Mouse (Mus musculus): ENCODE measurements around the gene Rubcn.
A peak's percentile ranks its signal among the peaks of the same experiment; 100 is the strongest.
"Not testable (repeated sequence)": the region's sequence is repeated elsewhere in the genome, so short reads cannot be mapped to it uniquely, and the experiment has no call there.

Rubcn gene

DNA sequence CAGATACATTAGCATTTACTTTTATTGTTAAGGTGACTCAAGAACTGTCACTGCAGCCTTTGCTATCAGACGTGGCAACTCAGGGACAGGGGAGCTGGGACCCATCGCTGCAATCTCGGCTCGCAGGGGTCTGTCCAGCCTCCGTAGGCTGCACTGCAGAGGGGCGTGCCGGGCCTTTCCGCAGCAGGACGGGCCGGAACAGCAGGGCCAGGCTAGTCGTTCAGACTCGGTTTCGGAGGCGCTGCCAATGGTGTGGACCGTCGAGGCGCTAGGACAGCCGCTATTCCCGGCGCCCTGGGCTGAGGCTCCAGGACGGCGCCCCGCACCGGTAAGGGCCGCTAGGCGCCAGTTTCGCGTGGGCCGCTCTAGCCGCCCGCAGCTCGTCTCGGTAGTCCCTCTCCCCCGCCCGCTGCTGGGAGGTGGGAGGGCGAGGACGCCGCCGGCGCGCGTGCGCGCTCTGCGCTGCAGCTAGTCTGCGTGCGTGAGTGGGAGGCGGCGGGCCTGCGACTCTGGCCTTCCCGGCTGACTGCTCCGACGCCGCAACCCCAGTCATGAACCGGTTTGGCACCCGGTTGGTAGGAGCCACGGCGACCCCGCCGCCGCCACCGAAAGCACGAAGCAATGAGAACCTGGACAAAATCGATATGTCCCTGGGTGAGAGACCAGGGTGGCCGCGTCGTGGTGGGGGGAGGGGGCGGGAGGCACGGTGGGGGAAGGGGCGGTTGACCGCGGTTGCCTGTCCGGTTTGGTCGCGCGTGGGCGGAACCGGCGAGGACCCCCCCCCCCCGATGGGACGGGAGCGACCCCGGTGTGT is at the start of gene Rubcn, which contains the start of gene Fyttd1:
Gene Rubcn, minus strand, starts transcription at position 424 of the 814 bp plus-strand sequence.
Gene Fyttd1, plus strand, starts transcription at position 158 of the 814 bp plus-strand sequence.
- DNase-seq (ENCODE audit: low read depth, low spot score) = peak; percentile 89

DNA sequence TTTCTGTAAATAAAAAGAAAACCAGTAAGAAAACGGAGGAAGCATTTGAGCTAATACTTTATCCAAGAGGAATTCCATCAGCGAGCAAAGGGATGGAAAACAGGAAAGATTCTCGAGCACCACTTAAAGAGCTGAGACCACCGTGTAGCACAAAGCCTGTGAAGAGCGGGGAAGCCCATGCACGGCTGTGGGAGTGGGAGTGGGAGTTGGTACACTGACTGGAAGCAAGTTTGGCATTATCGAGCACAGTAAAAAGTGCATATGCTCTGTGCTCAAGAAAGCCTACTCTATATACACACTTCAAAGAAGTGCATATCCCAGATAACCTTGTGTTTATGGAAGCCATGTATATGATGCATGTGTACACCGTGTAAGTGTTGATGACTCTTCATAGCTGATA is 49.5 kb upstream of the Rubcn start:
- DNase-seq (ENCODE audit: low read depth, low spot score) = no peak

DNA sequence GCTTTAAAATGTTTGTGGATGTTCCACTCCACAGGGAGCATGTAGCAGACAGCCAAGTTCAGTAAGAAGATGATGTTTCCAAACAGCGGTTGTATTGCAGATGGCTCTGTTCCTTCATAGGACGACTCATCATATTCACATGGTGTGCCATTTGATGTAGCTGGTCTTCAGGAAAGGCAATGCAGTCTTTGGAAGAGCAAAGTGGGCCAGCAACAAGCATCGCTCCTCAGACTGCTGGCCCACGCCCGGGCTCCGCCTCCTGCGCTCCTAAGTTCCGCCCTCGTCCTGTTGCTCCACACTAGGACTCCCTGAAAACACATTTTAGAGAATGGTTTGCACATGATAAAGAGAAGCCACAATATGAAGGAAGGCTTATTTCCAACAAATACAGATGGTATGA is 49.1 kb upstream of the Rubcn start:
- not testable (repeated sequence) for DNase-seq (ENCODE audit: low read depth, low spot score)

DNA sequence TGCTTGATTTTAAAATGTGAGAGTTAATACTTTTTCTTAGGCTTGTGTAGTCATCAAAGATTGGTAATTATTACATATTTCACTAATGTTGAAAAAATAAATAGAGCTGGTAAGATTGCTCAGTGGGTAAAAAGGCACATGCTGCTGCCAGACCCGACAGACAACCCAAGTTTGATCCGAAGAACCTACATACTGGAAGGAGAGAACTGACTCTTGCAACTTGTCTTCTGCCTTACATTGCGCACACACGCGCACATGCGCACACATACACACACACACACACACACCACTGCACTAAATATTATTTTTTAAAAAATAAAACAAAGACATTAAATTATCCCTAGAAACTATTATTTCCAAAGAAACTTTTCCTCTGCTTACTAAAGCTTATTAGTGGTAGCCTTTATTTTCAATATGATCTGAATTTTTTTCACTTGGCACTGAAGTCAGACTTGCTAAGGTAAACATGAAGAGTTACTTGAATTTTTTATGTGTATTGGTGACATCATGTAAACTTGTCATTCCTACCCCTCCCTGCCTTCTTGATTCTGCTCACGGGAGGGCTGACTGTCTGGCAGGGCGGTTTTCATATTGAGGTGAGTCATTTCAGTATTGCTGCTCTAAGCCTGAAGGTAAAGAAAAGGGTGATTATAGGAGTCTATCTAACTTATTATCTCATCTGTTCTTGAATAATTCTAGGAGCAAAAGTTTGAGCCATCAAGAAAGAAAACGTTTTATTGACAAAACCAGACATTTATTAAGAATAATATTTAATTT is 37.9 kb upstream of the Rubcn start:
- DNase-seq (ENCODE audit: low read depth, low spot score) = no peak

GRCm38 (mm10) chr16:32913937-32914881 is 36.6 kb upstream of the Rubcn start, which contains the start of gene Lrch3:
Lrch3 (plus strand) TSS chr16:32914100.
- peak; percentile 78 for DNase-seq (ENCODE audit: low read depth, low spot score)

DNA sequence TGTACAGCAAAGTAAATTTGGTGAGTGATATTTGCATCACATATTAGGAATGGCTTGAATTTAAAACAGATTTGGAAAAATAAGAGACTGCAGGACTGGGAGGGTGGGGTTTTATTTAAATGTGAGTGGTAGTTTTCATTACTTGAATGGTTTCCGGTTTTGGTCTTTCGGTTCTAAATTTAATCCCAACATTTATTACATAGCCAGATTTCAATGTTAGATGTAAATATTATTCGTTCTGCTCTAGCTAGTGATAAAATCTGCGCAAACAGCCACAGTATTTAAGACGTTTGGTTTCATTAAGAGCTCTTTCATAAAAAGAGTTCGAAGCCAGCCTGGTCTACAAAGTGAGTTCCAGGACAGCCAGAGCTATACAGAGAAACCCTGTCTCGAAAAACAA is 35.6 kb upstream of the Rubcn start:
- DNase-seq (ENCODE audit: low read depth, low spot score) = no peak

GRCm38 (mm10) chr16:32906727-32907126 is 29.2 kb upstream of the Rubcn start:
- no peak for DNase-seq (ENCODE audit: low read depth, low spot score)

- DNase-seq (ENCODE audit: low read depth, low spot score) = no peak
Observed at GRCm38 (mm10) chr16:32906186-32906585, 28.6 kb upstream of the Rubcn start.

GRCm38 (mm10) chr16:32902051-32902428 is 24.5 kb upstream of the Rubcn start:
- no peak for DNase-seq (ENCODE audit: low read depth, low spot score)

DNA sequence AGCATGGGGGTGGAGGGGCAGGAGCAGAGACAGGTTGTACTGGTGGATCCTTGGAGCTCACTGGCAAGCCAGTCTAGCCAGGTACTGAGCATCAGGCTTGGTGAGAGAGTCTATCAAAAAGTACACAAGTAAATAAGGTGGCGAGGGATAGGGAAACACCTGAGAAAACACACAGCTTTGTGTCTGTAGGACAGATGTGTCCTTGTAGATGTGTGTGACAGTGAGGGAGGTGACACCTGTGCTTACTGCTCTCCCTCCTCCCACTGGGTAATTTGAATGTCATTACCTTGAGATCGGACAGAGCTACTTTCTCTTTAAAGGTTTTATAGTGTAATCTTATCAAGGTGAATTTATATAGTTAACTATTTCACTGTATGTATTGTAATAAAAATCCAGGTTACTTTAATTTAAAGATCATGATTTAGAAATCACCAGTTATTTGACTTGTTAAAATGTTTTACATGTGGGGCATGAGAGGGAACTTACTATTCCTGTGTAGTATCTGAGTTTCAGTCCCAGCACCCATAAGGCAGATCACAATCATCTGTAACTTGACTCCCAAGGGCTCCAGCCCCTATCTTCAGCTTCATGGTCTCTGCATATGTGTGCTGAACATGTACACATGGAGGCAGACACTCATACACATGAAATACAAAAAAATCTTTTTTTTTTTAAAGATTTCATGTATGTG is 23.9 kb upstream of the Rubcn start:
- DNase-seq (ENCODE audit: low read depth, low spot score) = no peak

DNA sequence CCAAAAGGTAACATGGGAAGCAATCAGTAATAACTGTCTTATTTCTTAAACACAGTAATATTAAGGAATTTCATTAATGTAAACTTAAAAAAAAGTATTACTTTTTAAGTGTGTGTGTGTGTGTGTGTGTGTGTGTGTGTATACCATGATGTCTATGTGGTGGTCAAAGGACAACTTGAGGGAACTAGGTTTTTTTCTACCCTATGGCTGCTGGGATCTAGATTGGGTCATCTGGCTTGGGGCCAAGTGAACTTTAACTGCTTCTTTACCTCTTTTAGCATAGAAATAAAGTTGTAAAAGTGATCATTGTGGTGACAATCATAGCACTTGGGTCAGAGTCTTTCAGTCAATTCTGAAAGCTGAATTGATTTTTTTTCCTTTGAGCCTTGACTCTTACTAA is 18.6 kb upstream of the Rubcn start:
- no peak for DNase-seq (ENCODE audit: low read depth, low spot score)

DNA sequence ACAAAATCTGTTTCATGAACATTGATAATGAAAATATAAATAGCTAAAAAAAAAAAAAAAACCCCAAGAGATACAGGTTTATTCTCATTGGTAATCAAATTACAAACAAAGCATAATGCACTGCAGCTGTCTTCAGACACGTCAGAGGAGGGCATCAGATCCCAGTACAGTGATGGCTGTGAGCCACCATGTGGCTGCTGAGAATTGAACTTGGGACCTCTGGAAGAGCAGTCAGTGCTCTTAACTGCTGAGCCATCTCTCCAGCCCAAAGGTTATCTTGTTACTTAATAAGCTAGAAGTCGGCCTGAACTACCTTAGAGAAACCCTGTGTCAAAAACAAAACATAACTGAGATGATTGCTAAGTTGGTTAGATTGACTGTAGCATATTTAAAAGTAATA is 12.3 kb upstream of the Rubcn start:
- DNase-seq (ENCODE audit: low read depth, low spot score) = no peak

- no peak for DNase-seq (ENCODE audit: low read depth, low spot score)
Observed at GRCm38 (mm10) chr16:32887996-32888395, 10.4 kb upstream of the Rubcn start.

- DNase-seq (ENCODE audit: low read depth, low spot score) = no peak
Observed at GRCm38 (mm10) chr16:32881538-32881937, 4.0 kb upstream of the Rubcn start.

- no peak for DNase-seq (ENCODE audit: low read depth, low spot score)
Observed at GRCm38 (mm10) chr16:32878972-32879926, 1.7 kb upstream of the Rubcn start.

GRCm38 (mm10) chr16:32878157-32878598 is 612 bp upstream of the Rubcn start:
- DNase-seq (ENCODE audit: low read depth, low spot score) = no peak

DNA sequence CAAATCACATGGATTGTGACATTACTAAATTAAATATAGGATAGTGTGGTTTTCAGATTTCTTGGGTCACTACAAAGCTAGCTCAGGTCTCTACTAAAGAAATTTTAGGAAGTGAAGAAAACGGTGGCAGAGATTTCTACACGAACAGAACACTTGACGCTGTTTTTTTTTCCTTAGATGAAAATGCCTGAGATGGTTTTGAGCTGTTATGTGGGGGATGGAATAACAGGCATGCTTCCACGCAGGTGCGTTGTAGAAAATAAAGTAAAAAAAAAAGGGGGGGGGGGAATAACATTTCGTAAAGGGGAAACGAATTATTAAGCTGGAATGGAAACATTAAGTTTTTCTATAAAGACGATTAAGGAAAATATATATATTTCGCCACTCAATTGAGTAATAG is 735 bp downstream of the Rubcn start:
- no peak for DNase-seq (ENCODE audit: low read depth, low spot score)

GRCm38 (mm10) chr16:32875847-32876246 is 1.7 kb downstream of the Rubcn start:
- no peak for DNase-seq (ENCODE audit: low read depth, low spot score)

- DNase-seq (ENCODE audit: low read depth, low spot score) = not testable (repeated sequence)
Observed at GRCm38 (mm10) chr16:32875281-32875680, 2.3 kb downstream of the Rubcn start.

- no peak for DNase-seq (ENCODE audit: low read depth, low spot score)
Observed at GRCm38 (mm10) chr16:32873366-32873765, 4.2 kb downstream of the Rubcn start.

Data from retina, adult 2 months (tissue).